Mouse (Mus musculus) testis, adult 2 months (tissue): ENCODE measurements around the gene Chia1.

Experiments
- CTCF ChIP-seq: fragments of 200-500 bp; IDR thresholded peaks from 2 replicates; pipeline ENCODE4 v1.5.1; 2012; ENCODE audit warnings: low read depth, mild to moderate bottlenecking, inconsistent platforms, low read length, moderate library complexity; ENCODE audit not compliant: control insufficient read depth, insufficient read depth, insufficient replicate concordance
- POLR2A ChIP-seq: fragments of 200-500 bp; IDR thresholded peaks from 2 replicates; pipeline ENCODE4 v1.6.1; 2012; ENCODE audit warnings: low read depth, mild to moderate bottlenecking, inconsistent platforms, low read length, moderate library complexity; ENCODE audit not compliant: control insufficient read depth

GRCm38 (mm10) chr3:106070994-106071393, 42.0 kb upstream of the Chia1 start:
- TF ChIP-seq POLR2A = no peak
- no peak for TF ChIP-seq CTCF
